Mouse (Mus musculus): ENCODE measurements at regions not wholly inside any gene's neighbourhood (a gene's known extent, or its start where the extent isn't known, plus 50 kb on each side); places are given as distances from the start of the nearest gene placed in this dataset.
"Not testable (repeated sequence)": the region's sequence is repeated elsewhere in the genome, so short reads cannot be mapped to it uniquely, and the experiment has no call there.

- WGBS, result 48% methylated on average over 12 of the region's 12 CpGs
- not testable (repeated sequence) for H3K36me3 ChIP-seq (ENCODE audit: control insufficient read depth, insufficient read depth, low read length); ATAC-seq (replicated peaks; ENCODE audit: low FRiP score); H3K4me3 ChIP-seq (ENCODE audit: low read depth, low read length); H3K27ac ChIP-seq (ENCODE audit: low read depth, low read length); H3K9me3 ChIP-seq (ENCODE audit: control insufficient read depth, low read length); H3K27me3 ChIP-seq (replicated peaks; ENCODE audit: control insufficient read depth, insufficient read depth, low read length); H3K4me1 ChIP-seq (replicated peaks; ENCODE audit: control insufficient read depth, insufficient read depth, low read length); H3K9ac ChIP-seq (ENCODE audit: low read depth, low read length); H3K4me2 ChIP-seq
- peak; percentile 86 for DNase-seq (ENCODE audit: low spot score)
Measured at GRCm38 (mm10) chr6:3201507-3201906, 197.9 kb downstream of the Samd9l start.

GRCm38 (mm10) chr6:3201107-3201506, 198.3 kb downstream of the Samd9l start:
- no peak overlapping the region for H3K27ac ChIP-seq (ENCODE audit: low read depth, low read length)
- ATAC-seq (replicated peaks; ENCODE audit: low FRiP score), result no peak
- H3K36me3 ChIP-seq (ENCODE audit: control insufficient read depth, insufficient read depth, low read length), result no peaks in the 10 kb centered on the region
- WGBS, result 59% methylated on average over 25 of the region's 33 CpGs
- H3K9ac ChIP-seq (ENCODE audit: low read depth, low read length), result no peak overlapping the region
- DNase-seq (ENCODE audit: low spot score), result no peak
- no peaks in the 10 kb centered on the region for H3K27me3 ChIP-seq (replicated peaks; ENCODE audit: control insufficient read depth, insufficient read depth, low read length)
- H3K4me3 ChIP-seq (ENCODE audit: low read depth, low read length), result no peak overlapping the region
- H3K4me1 ChIP-seq (replicated peaks; ENCODE audit: control insufficient read depth, insufficient read depth, low read length), result no peaks in the 10 kb centered on the region
- H3K4me2 ChIP-seq, result no peak overlapping the region
- H3K9me3 ChIP-seq (ENCODE audit: control insufficient read depth, low read length), result no peaks in the 10 kb centered on the region

- not testable (repeated sequence) for ATAC-seq (replicated peaks; ENCODE audit: low FRiP score); H3K36me3 ChIP-seq (ENCODE audit: control insufficient read depth, insufficient read depth, low read length); H3K27ac ChIP-seq (ENCODE audit: low read depth, low read length); H3K4me2 ChIP-seq; H3K9ac ChIP-seq (ENCODE audit: low read depth, low read length); H3K4me3 ChIP-seq (ENCODE audit: low read depth, low read length); H3K27me3 ChIP-seq (replicated peaks; ENCODE audit: control insufficient read depth, insufficient read depth, low read length); H3K9me3 ChIP-seq (ENCODE audit: control insufficient read depth, low read length); H3K4me1 ChIP-seq (replicated peaks; ENCODE audit: control insufficient read depth, insufficient read depth, low read length)
- peak; percentile 88 for DNase-seq (ENCODE audit: low spot score)
- WGBS, result 87% methylated on average over 18 of the region's 18 CpGs
Measured at GRCm38 (mm10) chr6:3200586-3200985, 198.8 kb downstream of the Samd9l start.

GRCm38 (mm10) chr6:3192424-3192820, 206.9 kb downstream of the Samd9l start:
- H3K36me3 ChIP-seq (ENCODE audit: control insufficient read depth, insufficient read depth, low read length); H3K4me1 ChIP-seq (replicated peaks; ENCODE audit: control insufficient read depth, insufficient read depth, low read length); H3K27me3 ChIP-seq (replicated peaks; ENCODE audit: control insufficient read depth, insufficient read depth, low read length); H3K27ac ChIP-seq (ENCODE audit: low read depth, low read length); DNase-seq (ENCODE audit: low spot score); H3K9ac ChIP-seq (ENCODE audit: low read depth, low read length); H3K9me3 ChIP-seq (ENCODE audit: control insufficient read depth, low read length); H3K4me2 ChIP-seq; H3K4me3 ChIP-seq (ENCODE audit: low read depth, low read length): not testable (repeated sequence)
- ATAC-seq (replicated peaks; ENCODE audit: low FRiP score), result 0 out of 2 replicates have a peak, but pooled peaks have one; percentile 41
- WGBS, result 75% methylated on average over 1 of the region's 1 CpGs

- ATAC-seq (replicated peaks; ENCODE audit: low FRiP score), result peak; percentile 67
Measured at GRCm38 (mm10) chr6:3191695-3192423, 207.5 kb downstream of the Samd9l start.

GRCm38 (mm10) chr6:3183819-3184199, 215.6 kb downstream of the Samd9l start:
- H3K9ac ChIP-seq (ENCODE audit: low read depth, low read length), result no peak overlapping the region
- H3K27me3 ChIP-seq (replicated peaks; ENCODE audit: control insufficient read depth, insufficient read depth, low read length), result no peaks in the 10 kb centered on the region
- H3K9me3 ChIP-seq (ENCODE audit: control insufficient read depth, low read length), result peaks cover 11% of the 10 kb centered on the region
- no peaks in the 10 kb centered on the region for H3K4me1 ChIP-seq (replicated peaks; ENCODE audit: control insufficient read depth, insufficient read depth, low read length)
- no peak overlapping the region for H3K4me3 ChIP-seq (ENCODE audit: low read depth, low read length)
- ATAC-seq (replicated peaks; ENCODE audit: low FRiP score), result no peak
- no peaks in the 10 kb centered on the region for H3K36me3 ChIP-seq (ENCODE audit: control insufficient read depth, insufficient read depth, low read length)
- 34% methylated on average over 5 of the region's 5 CpGs for WGBS
- no peak overlapping the region for H3K27ac ChIP-seq (ENCODE audit: low read depth, low read length)
- peak; percentile 33 for DNase-seq (ENCODE audit: low spot score)
- no peak overlapping the region for H3K4me2 ChIP-seq

More at GRCm38 (mm10) chr6:3191695-3192423, 207.5 kb downstream of the Samd9l start:
- not testable (repeated sequence) for DNase-seq (ENCODE audit: low spot score); H3K27me3 ChIP-seq (replicated peaks; ENCODE audit: control insufficient read depth, insufficient read depth, low read length); H3K4me1 ChIP-seq (replicated peaks; ENCODE audit: control insufficient read depth, insufficient read depth, low read length); H3K4me2 ChIP-seq; H3K36me3 ChIP-seq (ENCODE audit: control insufficient read depth, insufficient read depth, low read length); H3K27ac ChIP-seq (ENCODE audit: low read depth, low read length); H3K9me3 ChIP-seq (ENCODE audit: control insufficient read depth, low read length); H3K9ac ChIP-seq (ENCODE audit: low read depth, low read length); H3K4me3 ChIP-seq (ENCODE audit: low read depth, low read length)
- WGBS, result 86% methylated on average over 5 of the region's 6 CpGs

GRCm38 (mm10) chr6:3182889-3183818, 216.2 kb downstream of the Samd9l start:
- Histone ChIP-seq H3K36me3 (ENCODE audit: control insufficient read depth, insufficient read depth, low read length) (no peaks in the 10 kb centered on the region), H3K4me1 (replicated peaks; ENCODE audit: control insufficient read depth, insufficient read depth, low read length) (no peaks in the 10 kb centered on the region), H3K27ac (ENCODE audit: low read depth, low read length) (no peak overlapping the region), H3K4me3 (ENCODE audit: low read depth, low read length) (0 out of 2 replicates have a peak overlapping the region, but pooled peaks have one; percentile 3), H3K27me3 (replicated peaks; ENCODE audit: control insufficient read depth, insufficient read depth, low read length) (no peaks in the 10 kb centered on the region), H3K9me3 (ENCODE audit: control insufficient read depth, low read length) (peaks cover 11% of the 10 kb centered on the region), H3K4me2 (peak overlapping the region; percentile 23), H3K9ac (ENCODE audit: low read depth, low read length) (no peak overlapping the region)
- 34% methylated on average over 33 of the region's 33 CpGs for WGBS
- peak; percentile 85 for ATAC-seq (replicated peaks; ENCODE audit: low FRiP score)
- peak; percentile 61 for DNase-seq (ENCODE audit: low spot score)

- not testable (repeated sequence) for H3K27ac ChIP-seq (ENCODE audit: low read depth, low read length); H3K9ac ChIP-seq (ENCODE audit: low read depth, low read length); H3K27me3 ChIP-seq (replicated peaks; ENCODE audit: control insufficient read depth, insufficient read depth, low read length); H3K4me1 ChIP-seq (replicated peaks; ENCODE audit: control insufficient read depth, insufficient read depth, low read length); H3K36me3 ChIP-seq (ENCODE audit: control insufficient read depth, insufficient read depth, low read length); ATAC-seq (replicated peaks; ENCODE audit: low FRiP score); DNase-seq (ENCODE audit: low spot score)
- WGBS, result 29% methylated on average over 17 of the region's 17 CpGs
- peak overlapping the region; percentile 23 for H3K4me2 ChIP-seq
- peaks cover 11% of the 10 kb centered on the region for H3K9me3 ChIP-seq (ENCODE audit: control insufficient read depth, low read length)
- 0 out of 2 replicates have a peak overlapping the region, but pooled peaks have one; percentile 3 for H3K4me3 ChIP-seq (ENCODE audit: low read depth, low read length)
Measured at GRCm38 (mm10) chr6:3182424-3182841, 216.9 kb downstream of the Samd9l start.
